8 mouse cellular contexts compared by ENCODE assay signal in genomic region chr11:100957244-100957643, GRCm38 (mm10). TPM values are rescaled to one million over a fixed set of nuclear protein-coding genes. Genes with fewer than 3 reads are reported as not detected.
DNase-seq lines count a peak whose midpoint lies in the region; TF ChIP-seq lines count a peak whose summit lies in the region.

No protein-coding gene starts in this region.

- H3K4me1 ChIP-seq in lung, adult 2 months (ENCODE audit: control insufficient read depth, insufficient read depth, low read length) = peaks cover 30% of the 10 kb centered on the region

- no peak for TF ChIP-seq POLR2A in lung, adult 2 months (IDR thresholded peaks at IDR 0.05; ENCODE audit: borderline replicate concordance, extremely low read depth, low read depth, low read length)

- H3K4me3 ChIP-seq in lung, adult 2 months (replicated peaks; ENCODE audit: extremely low read depth, low read depth, low read length) = no peak overlapping the region

- TF ChIP-seq CTCF in lung, adult 2 months (IDR thresholded peaks at IDR 0.05; ENCODE audit: insufficient read depth, low read length) = peak; percentile 87

- under 1% methylated on average over 5 of the region's 5 CpGs for WGBS in large intestine, adult 2 months
- 5% methylated on average over 5 of the region's 5 CpGs for WGBS in lung, adult 2 months

- DNase-seq in CD4-positive helper T cell, adult 2 months (ENCODE audit: low read depth, low spot score) = peak; percentile 56
- peak; percentile 94 for DNase-seq in R1 (ENCODE audit: low read depth, low spot score)
- peak; percentile 97 to 98 for DNase-seq in cerebellum, postnatal 4 days (ENCODE audit: low spot score in 2 of 2)
- DNase-seq in gastrocnemius, postnatal 10 days = peak; percentile 97
- DNase-seq in large intestine, adult 2 months (ENCODE audit: low read depth, low spot score) = peak; percentile 75
- peak; percentile 93 for DNase-seq in lung, adult 2 months
- DNase-seq in right cerebral cortex, adult 18-20 months = peak; percentile 86
- peak; percentile 86 for DNase-seq in urinary bladder, adult 2 months (ENCODE audit: low spot score)

RNA-seq across cellular contexts. Expression of gene Cavin1, which starts 13.4 kb away (rescaled TPM):
- total RNA-seq in gastrocnemius, postnatal 10 days (2021) = 100 to 1,000 TPM; 279 to 309 TPM
- polyA plus RNA-seq in large intestine, adult 2 months (2012; rRNA removed) = 33.4 and 36.4 TPM in 2 replicates
- polyA plus RNA-seq in lung, adult 2 months (2012; rRNA removed) = 270 and 280 TPM in 2 replicates
- polyA plus RNA-seq in urinary bladder, adult 2 months (2012; rRNA removed) = 284 and 420 TPM in 2 replicates

RNA-seq across cellular contexts. Expression of gene Stat3, which starts 17.9 kb away (rescaled TPM):
- 10 to 100 TPM; 49.1 to 56.7 TPM for total RNA-seq in gastrocnemius, postnatal 10 days (2021)
- polyA plus RNA-seq in large intestine, adult 2 months (2012; rRNA removed) = 102 and 120 TPM in 2 replicates
- polyA plus RNA-seq in lung, adult 2 months (2012; rRNA removed) = 115 and 147 TPM in 2 replicates
- 91.2 and 103 TPM in 2 replicates for polyA plus RNA-seq in urinary bladder, adult 2 months (2012; rRNA removed)

RNA-seq across cellular contexts. Expression of gene Atp6v0a1, which starts 52.0 kb away (rescaled TPM):
- total RNA-seq in gastrocnemius, postnatal 10 days (2021) = 10 to 100 TPM; 52.9 to 59.9 TPM
- 48.4 and 73.0 TPM in 2 replicates for polyA plus RNA-seq in large intestine, adult 2 months (2012; rRNA removed)
- polyA plus RNA-seq in lung, adult 2 months (2012; rRNA removed) = 81.9 and 102 TPM in 2 replicates
- 66.9 and 74.1 TPM in 2 replicates for polyA plus RNA-seq in urinary bladder, adult 2 months (2012; rRNA removed)
